Mouse (Mus musculus) spleen, adult 2 months (tissue): ENCODE data around the gene Cap1. TPM values are rescaled to one million over a fixed set of nuclear protein-coding genes. Genes with fewer than 3 reads are reported as not detected.

ENCODE experiments used
- DNase-seq, 2 experiments: peaks; one replicate each; pipeline versions ENCODE4 v3.0.0 to v3.0.0-alpha.2; 2012 to 2021; ENCODE audit warnings: low spot score in 2 of 2, low read depth in 1 of 2
- H3K27ac ChIP-seq: fragments of 200-500 bp; 2 replicates; pipeline ENCODE4 v1.5.1; 2012; ENCODE audit warnings: low read length, inconsistent platforms; ENCODE audit not compliant: insufficient read depth
- H3K27me3 ChIP-seq: fragments of 200-500 bp; 2 replicates; pipeline ENCODE4 v1.6.1; 2012; ENCODE audit warnings: mild to moderate bottlenecking, moderate library complexity, low read length, inconsistent platforms; ENCODE audit not compliant: control insufficient read depth, insufficient read depth
- H3K36me3 ChIP-seq: fragments of 200-500 bp; 2 replicates; pipeline ENCODE4 v1.6.1; 2012; ENCODE audit warnings: mild to moderate bottlenecking, low read length, inconsistent platforms; ENCODE audit not compliant: control insufficient read depth, insufficient read depth
- H3K4me1 ChIP-seq: fragments of 200-500 bp; 2 replicates; pipeline ENCODE4 v1.6.1; 2011; ENCODE audit warnings: inconsistent platforms; ENCODE audit not compliant: control insufficient read depth, insufficient read depth, insufficient read length
- H3K4me3 ChIP-seq: fragments of 200-500 bp; 2 replicates; pipeline ENCODE4 v1.5.1; 2011; ENCODE audit warnings: mild to moderate bottlenecking, inconsistent platforms; ENCODE audit not compliant: insufficient read depth, insufficient read length; ENCODE audit errors: extremely low read depth
- CTCF ChIP-seq: fragments of 200-500 bp; IDR thresholded peaks from 2 replicates; pipeline ENCODE4 v1.5.1; 2011; ENCODE audit warnings: mild to moderate bottlenecking, inconsistent platforms; ENCODE audit not compliant: insufficient read depth, insufficient read length, insufficient replicate concordance; ENCODE audit errors: extremely low read depth
- POLR2A ChIP-seq: fragments of 200-500 bp; IDR thresholded peaks from 2 replicates; pipeline ENCODE4 v1.6.1; 2011; ENCODE audit warnings: low read depth, low read length, inconsistent platforms
- WGBS: fragments of 180-500 bp; shearing (Covaris S2); methylation state at CpG from one replicate; pipeline ENCODE4 v1.1.7; 2018; 5-methylcytosine and 5-hydroxymethylcytosine counted together
- polyA plus RNA-seq: library from polyadenylated mRNA; depleted of rRNA; stranded (reverse); fragments of >200 nt; gene quantifications from 2 replicates; pipeline ENCODE4 v1.2.3, GENCODE M21; 2012

Gene Cap1
- polyA plus RNA-seq, 1 experiment, result 116 TPM

GRCm38 (mm10) chr4:122903709-122904108 is 17.9 kb upstream of the Cap1 start:
- DNase-seq, result no peak
- Histone ChIP-seq H3K27ac (no peak overlapping the region), H3K4me1 (peaks cover 2% of the 10 kb centered on the region; the same call in 1 of the 2 replicates), H3K36me3 (no peaks in the 10 kb centered on the region), H3K27me3 (no peaks in the 10 kb centered on the region), H3K4me3 (no peak overlapping the region)
- TF ChIP-seq POLR2A (no peak), CTCF (no peak)
- 70% methylated on average over 3 of the region's 3 CpGs for WGBS

- TF ChIP-seq POLR2A (no peak), CTCF (peak; percentile 24; the same call in 1 of the 2 replicates)
- Histone ChIP-seq H3K36me3 (no peaks in the 10 kb centered on the region), H3K27ac (no peak overlapping the region), H3K4me3 (no peak overlapping the region), H3K4me1 (peaks cover 2% of the 10 kb centered on the region; the same call in 1 of the 2 replicates), H3K27me3 (no peaks in the 10 kb centered on the region)
- no peak for DNase-seq
- 69% methylated on average over 6 of the region's 6 CpGs for WGBS
Measured at GRCm38 (mm10) chr4:122902156-122902555, 16.3 kb upstream of the Cap1 start.

GRCm38 (mm10) chr4:122898313-122898712 is 12.5 kb upstream of the Cap1 start:
- 16% methylated on average over 5 of the region's 5 CpGs for WGBS
- TF ChIP-seq CTCF, result peak; percentile 59; the same call in 1 of the 2 replicates
- TF ChIP-seq POLR2A, result no peak
- Histone ChIP-seq H3K4me3 (no peak overlapping the region), H3K27ac (no peak overlapping the region), H3K27me3 (no peaks in the 10 kb centered on the region), H3K36me3 (no peaks in the 10 kb centered on the region), H3K4me1 (no peaks in the 10 kb centered on the region; the same call in 1 of the 2 replicates)
- DNase-seq, result peak; percentile 73 to 74

GRCm38 (mm10) chr4:122897750-122898149 is 11.9 kb upstream of the Cap1 start:
- TF ChIP-seq POLR2A (no peak), CTCF (no peak)
- no peak for DNase-seq
- H3K4me3 ChIP-seq, result no peak overlapping the region
- H3K4me1 ChIP-seq, result no peaks in the 10 kb centered on the region; the same call in 1 of the 2 replicates
- no peaks in the 10 kb centered on the region for H3K27me3 ChIP-seq
- H3K36me3 ChIP-seq, result no peaks in the 10 kb centered on the region
- no peak overlapping the region for H3K27ac ChIP-seq
- WGBS, result 88% methylated on average over 4 of the region's 4 CpGs

GRCm38 (mm10) chr4:122892157-122892556 is 6.3 kb upstream of the Cap1 start:
- Histone ChIP-seq H3K4me1 (peaks cover 4% of the 10 kb centered on the region; the same call in 1 of the 2 replicates), H3K4me3 (no peak overlapping the region), H3K36me3 (no peaks in the 10 kb centered on the region), H3K27ac (peak overlapping the region; percentile 41), H3K27me3 (no peaks in the 10 kb centered on the region)
- no peak for DNase-seq
- 11% methylated on average over 5 of the region's 5 CpGs for WGBS
- TF ChIP-seq POLR2A, result no peak
- TF ChIP-seq CTCF, result no peak

- 50% methylated on average over 1 of the region's 1 CpGs for WGBS
- no peak for DNase-seq
- Histone ChIP-seq H3K27me3 (no peaks in the 10 kb centered on the region), H3K4me3 (no peak overlapping the region), H3K36me3 (no peaks in the 10 kb centered on the region), H3K27ac (no peak overlapping the region; the same call in 1 of the 2 replicates), H3K4me1 (peaks cover 7% of the 10 kb centered on the region; the same call in 1 of the 2 replicates)
- TF ChIP-seq CTCF, result no peak
- TF ChIP-seq POLR2A, result no peak
Measured at GRCm38 (mm10) chr4:122891597-122891996, 5.7 kb upstream of the Cap1 start.

- Histone ChIP-seq H3K4me3 (no peak overlapping the region), H3K36me3 (no peaks in the 10 kb centered on the region), H3K4me1 (peaks cover 7% of the 10 kb centered on the region; the same call in 1 of the 2 replicates), H3K27ac (0 out of 2 replicates have a peak overlapping the region, but pooled peaks have one; percentile 3), H3K27me3 (no peaks in the 10 kb centered on the region)
- no peak for DNase-seq
- TF ChIP-seq CTCF, result no peak
- no peak for TF ChIP-seq POLR2A
- WGBS, result 51% methylated on average over 3 of the region's 3 CpGs
Measured at GRCm38 (mm10) chr4:122890881-122891481, 5.1 kb upstream of the Cap1 start.

- 87% methylated on average over 2 of the region's 2 CpGs for WGBS
- TF ChIP-seq CTCF (no peak), POLR2A (no peak)
- DNase-seq, result no peak
- Histone ChIP-seq H3K4me1 (peaks cover 14% of the 10 kb centered on the region), H3K36me3 (no peaks in the 10 kb centered on the region), H3K27me3 (no peaks in the 10 kb centered on the region), H3K27ac (peak overlapping the region; percentile 99), H3K4me3 (no peak overlapping the region; the same call in 1 of the 2 replicates)
Measured at GRCm38 (mm10) chr4:122887336-122887735, 1.5 kb upstream of the Cap1 start.
